Mouse (Mus musculus) hindbrain, embryonic 14.5 days (tissue): ENCODE results near the gene Faim2. TPM values are rescaled to one million over a fixed set of nuclear protein-coding genes. Genes with fewer than 3 reads are reported as not detected.
A peak's percentile ranks its signal among the peaks of the same experiment; 100 is the strongest.

ENCODE experiments used
- ATAC-seq: fragments of 200-750 bp; cut with Nextera tagmentation; 2 replicates; pipeline ENCODE4 v1.8.0; 2017; ENCODE audit warnings: moderate number of reproducible peaks, mild to moderate bottlenecking, moderate TSS enrichment, moderate library complexity; ENCODE audit not compliant: low FRiP score
- DNase-seq: peaks from one replicate; pipeline ENCODE4 v3.0.0-alpha.2; 2015; ENCODE audit warnings: low spot score
- H3K27ac ChIP-seq: fragments of 300-500 bp; sonication (generic); 2 replicates; pipeline ENCODE4 v1.5.1; 2014; ENCODE audit warnings: mild to moderate bottlenecking, moderate library complexity
- H3K27me3 ChIP-seq: fragments of 300-500 bp; sonication (generic); 2 replicates; pipeline ENCODE4 v1.6.1; 2014; ENCODE audit warnings: mild to moderate bottlenecking, low read length, mixed read lengths; ENCODE audit not compliant: control insufficient read depth, insufficient read depth
- H3K36me3 ChIP-seq: fragments of 300-500 bp; sonication (generic); replicated peaks from 2 replicates; pipeline ENCODE4 v1.6.1; 2014; ENCODE audit not compliant: control insufficient read depth, insufficient read depth
- H3K4me1 ChIP-seq: fragments of 300-500 bp; sonication (generic); replicated peaks from 2 replicates; pipeline ENCODE4 v1.6.1; 2014; ENCODE audit warnings: antibody characterized with exemption, low read length, mixed read lengths; ENCODE audit not compliant: control insufficient read depth, insufficient read depth
- H3K4me2 ChIP-seq: fragments of 300-500 bp; sonication (generic); replicated peaks from 2 replicates; pipeline ENCODE4 v1.6.1; 2014; ENCODE audit warnings: mild to moderate bottlenecking, moderate library complexity
- H3K4me3 ChIP-seq: fragments of 300-500 bp; sonication (generic); replicated peaks from 2 replicates; pipeline ENCODE4 v1.5.1; 2014; ENCODE audit warnings: mild to moderate bottlenecking, low read length
- H3K9ac ChIP-seq: fragments of 300-500 bp; sonication (generic); 2 replicates; pipeline ENCODE4 v1.6.1; 2014
- H3K9me3 ChIP-seq: fragments of 300-500 bp; sonication (generic); 2 replicates; pipeline ENCODE4 v1.6.1; 2016; ENCODE audit warnings: low read length; ENCODE audit not compliant: control insufficient read depth
- WGBS: fragments of 180-500 bp; shearing (Covaris S2); extraction: QIAGEN DNeasy Blood & Tissue Kit; methylation state at CpG from one replicate; pipeline ENCODE4 v1.1.7; 2014; 5-methylcytosine and 5-hydroxymethylcytosine counted together
- polyA plus RNA-seq: library from polyadenylated mRNA; unstranded; fragments of >200 nt; fragmentation: Nextera tagmentation; extraction: Ambion mirVana; gene quantifications from 2 replicates; pipeline ENCODE4 v1.2.1, GENCODE M21; 2014

Gene Faim2
- 32.0 and 44.4 TPM in 2 replicates for polyA plus RNA-seq

DNA sequence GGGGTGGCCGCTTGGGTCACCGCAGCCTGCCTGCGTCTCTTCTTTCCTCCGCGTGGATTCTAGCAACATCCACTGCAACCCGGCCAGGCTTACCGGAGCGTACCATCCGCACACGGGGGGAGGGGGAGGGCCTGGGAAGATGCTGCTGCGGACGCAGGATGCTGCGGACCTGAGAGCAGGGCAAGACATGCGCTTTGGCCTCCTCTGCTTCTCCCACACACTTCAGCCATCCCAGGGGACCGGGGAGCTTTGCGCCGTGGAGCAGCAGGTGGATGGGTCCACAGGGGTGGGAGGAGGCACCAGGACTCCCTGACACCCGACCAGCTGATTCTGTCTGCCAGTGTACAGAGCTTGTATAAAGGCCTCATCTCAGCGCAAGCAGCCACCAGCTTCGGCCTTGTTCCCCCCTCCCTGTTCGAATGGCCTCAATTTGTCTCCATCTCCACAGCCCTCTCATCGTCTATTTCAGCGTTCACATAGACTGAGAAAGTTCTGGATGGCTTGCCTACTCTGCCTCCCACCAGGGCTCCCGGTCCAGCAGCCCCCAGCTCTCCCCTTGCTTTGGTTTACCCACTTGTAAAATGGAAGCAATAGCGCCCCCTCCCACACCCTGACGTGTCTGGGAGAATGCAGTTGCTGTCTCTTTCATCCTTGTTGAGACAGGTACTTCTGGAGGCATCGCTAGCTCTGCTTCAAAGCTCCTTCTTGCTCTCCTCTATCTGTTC is at the start of gene Faim2:
Gene Faim2 (minus strand): TSS at position 537 of the 725 bp plus-strand sequence.
- no peaks in the 10 kb centered on the region for H3K27me3 ChIP-seq
- peak; percentile 69 for DNase-seq
- peaks cover 19% of the 10 kb centered on the region for H3K4me1 ChIP-seq
- peak within 1 kb of the TSS; percentile 61 for H3K4me2 ChIP-seq
- WGBS = 12% methylated on average over 23 of the region's 27 CpGs
- peak within 1 kb of the TSS; percentile 33 for H3K4me3 ChIP-seq
- H3K36me3 ChIP-seq = no peaks in the 10 kb centered on the region
- ATAC-seq = peak; percentile 70; the same call in 1 of the 2 replicates
- no peaks in the 10 kb centered on the region for H3K9me3 ChIP-seq
- peak within 1 kb of the TSS; percentile 77 for H3K27ac ChIP-seq
- H3K9ac ChIP-seq = peak within 1 kb of the TSS; percentile 64

DNA sequence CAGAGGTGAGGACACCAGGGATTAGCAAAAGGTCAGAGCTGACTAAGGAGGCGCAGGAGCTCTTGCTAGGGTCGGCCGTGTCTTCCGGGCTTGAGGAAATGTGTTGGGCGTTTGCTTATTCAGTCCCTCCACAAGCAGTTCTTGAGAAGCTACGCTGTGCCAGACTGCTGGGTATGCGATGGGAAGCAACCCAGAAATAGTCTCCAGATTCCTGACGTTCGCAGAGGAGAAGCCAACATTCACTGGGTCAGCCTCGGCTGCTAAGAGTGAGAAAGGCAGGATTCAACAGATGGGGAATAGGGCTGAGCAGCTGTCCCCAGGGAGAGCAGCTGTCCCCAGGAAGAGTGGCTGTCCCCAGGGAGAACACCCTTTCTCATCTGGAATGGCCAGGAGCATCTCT is 41.2 kb upstream of the Faim2 start:
- no peak for DNase-seq
- no peaks in the 10 kb centered on the region for H3K27me3 ChIP-seq
- WGBS = 90% methylated on average over 10 of the region's 10 CpGs
- H3K4me1 ChIP-seq = no peaks in the 10 kb centered on the region
- no peak overlapping the region for H3K9ac ChIP-seq
- no peak for ATAC-seq
- H3K4me3 ChIP-seq = no peak overlapping the region
- no peak overlapping the region for H3K27ac ChIP-seq
- H3K4me2 ChIP-seq = no peak overlapping the region
- no peaks in the 10 kb centered on the region for H3K9me3 ChIP-seq
- H3K36me3 ChIP-seq = no peaks in the 10 kb centered on the region

DNA sequence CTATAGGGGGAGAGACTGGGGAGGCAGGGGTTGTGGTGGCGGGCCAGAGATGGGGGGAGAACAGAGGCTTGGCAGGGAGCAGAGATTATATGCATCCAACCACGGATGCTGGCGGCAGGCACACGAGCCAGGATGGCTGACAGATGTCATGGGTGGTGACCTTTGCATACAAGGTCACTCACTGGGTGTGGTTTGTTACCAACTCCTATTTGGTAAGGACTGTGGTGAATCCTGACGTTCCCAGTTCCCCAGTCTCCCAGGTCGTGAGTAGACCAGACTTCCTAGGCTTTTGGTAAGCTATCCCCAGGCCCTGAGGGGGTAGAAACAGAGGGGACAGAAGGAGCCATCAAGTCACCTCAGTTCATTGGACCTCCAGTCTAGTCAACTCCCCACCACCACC is 40.7 kb upstream of the Faim2 start:
- Histone ChIP-seq H3K9me3 (no peaks in the 10 kb centered on the region), H3K9ac (no peak overlapping the region), H3K4me3 (no peak overlapping the region), H3K27ac (no peak overlapping the region), H3K27me3 (no peaks in the 10 kb centered on the region), H3K36me3 (no peaks in the 10 kb centered on the region), H3K4me2 (no peak overlapping the region), H3K4me1 (no peaks in the 10 kb centered on the region)
- ATAC-seq (no peak), DNase-seq (no peak)
- WGBS = 58% methylated on average over 6 of the region's 6 CpGs

DNA sequence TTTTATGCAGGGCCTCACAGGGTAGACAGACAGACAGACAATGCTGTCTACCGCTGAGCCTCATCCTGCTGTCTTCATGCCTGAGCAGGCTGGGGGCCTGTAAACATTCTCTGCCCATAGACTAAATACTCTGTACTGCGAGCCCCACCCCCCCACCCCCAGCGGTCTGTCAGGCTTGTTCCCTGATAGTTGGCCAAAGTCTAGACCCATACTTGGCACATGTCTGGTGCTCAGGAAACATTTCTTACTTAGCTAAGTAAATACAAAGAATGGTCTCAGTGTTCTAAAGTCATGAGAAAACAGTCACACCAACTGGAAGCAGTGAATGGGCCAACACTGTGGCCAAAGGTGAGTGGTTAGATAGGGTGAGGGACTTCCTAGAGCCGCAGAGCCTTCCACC is 39.4 kb upstream of the Faim2 start:
- ATAC-seq (no peak), DNase-seq (no peak)
- no peaks in the 10 kb centered on the region for H3K27me3 ChIP-seq
- H3K4me3 ChIP-seq = no peak overlapping the region
- H3K9me3 ChIP-seq = no peaks in the 10 kb centered on the region
- H3K9ac ChIP-seq = no peak overlapping the region
- H3K27ac ChIP-seq = no peak overlapping the region
- 66% methylated on average over 4 of the region's 4 CpGs for WGBS
- H3K36me3 ChIP-seq = no peaks in the 10 kb centered on the region
- no peaks in the 10 kb centered on the region for H3K4me1 ChIP-seq
- H3K4me2 ChIP-seq = no peak overlapping the region

DNA sequence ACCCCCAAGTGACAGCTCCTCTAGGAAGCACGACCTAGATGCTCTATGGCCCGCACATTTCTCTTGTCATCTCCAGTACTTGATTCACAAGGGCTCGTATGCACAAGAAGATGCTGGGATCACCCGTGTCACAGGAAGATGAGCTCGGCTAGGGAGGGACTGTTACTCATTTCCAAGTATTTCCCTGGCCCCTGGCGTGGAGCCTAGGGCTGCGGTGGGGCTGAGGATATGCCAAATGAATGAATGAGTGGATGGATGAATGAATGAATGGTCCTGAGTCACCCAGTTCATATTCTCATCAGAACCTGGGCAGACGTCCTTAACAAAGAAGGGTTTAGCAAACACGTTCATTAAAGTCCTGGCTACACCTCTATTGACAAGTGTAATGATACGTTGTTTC is 32.3 kb upstream of the Faim2 start:
- no peak overlapping the region for H3K9ac ChIP-seq
- H3K4me1 ChIP-seq = no peaks in the 10 kb centered on the region
- H3K4me2 ChIP-seq = no peak overlapping the region
- H3K27me3 ChIP-seq = no peaks in the 10 kb centered on the region
- no peaks in the 10 kb centered on the region for H3K36me3 ChIP-seq
- DNase-seq (no peak), ATAC-seq (no peak)
- H3K27ac ChIP-seq = no peak overlapping the region
- 81% methylated on average over 10 of the region's 10 CpGs for WGBS
- no peaks in the 10 kb centered on the region for H3K9me3 ChIP-seq
- H3K4me3 ChIP-seq = no peak overlapping the region

DNA sequence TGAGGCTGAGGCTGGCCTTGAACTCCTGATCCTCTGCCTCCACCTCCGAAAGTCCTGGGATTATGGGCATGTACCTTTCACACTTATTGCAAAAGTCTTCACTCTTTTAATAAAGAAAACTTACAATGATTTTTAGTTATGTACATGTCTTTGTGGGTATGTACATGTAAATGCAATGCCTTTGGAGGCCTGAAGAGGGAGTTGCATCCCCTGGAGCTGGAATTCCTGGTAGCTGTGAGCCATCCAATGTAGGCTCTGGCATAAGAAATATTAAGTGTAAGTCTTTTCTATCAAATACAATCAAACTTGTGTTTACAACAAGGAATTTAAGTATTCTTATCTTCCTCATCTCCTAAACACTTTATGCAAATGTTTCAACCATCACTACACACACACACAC is 31.0 kb upstream of the Faim2 start:
- H3K4me3 ChIP-seq = no peak overlapping the region
- no peaks in the 10 kb centered on the region for H3K9me3 ChIP-seq
- DNase-seq (no peak), ATAC-seq (no peak)
- H3K27ac ChIP-seq = no peak overlapping the region
- H3K4me2 ChIP-seq = no peak overlapping the region
- no peaks in the 10 kb centered on the region for H3K4me1 ChIP-seq
- no peaks in the 10 kb centered on the region for H3K36me3 ChIP-seq
- H3K27me3 ChIP-seq = no peaks in the 10 kb centered on the region
- 93% methylated on average over 1 of the region's 1 CpGs for WGBS
- no peak overlapping the region for H3K9ac ChIP-seq

DNA sequence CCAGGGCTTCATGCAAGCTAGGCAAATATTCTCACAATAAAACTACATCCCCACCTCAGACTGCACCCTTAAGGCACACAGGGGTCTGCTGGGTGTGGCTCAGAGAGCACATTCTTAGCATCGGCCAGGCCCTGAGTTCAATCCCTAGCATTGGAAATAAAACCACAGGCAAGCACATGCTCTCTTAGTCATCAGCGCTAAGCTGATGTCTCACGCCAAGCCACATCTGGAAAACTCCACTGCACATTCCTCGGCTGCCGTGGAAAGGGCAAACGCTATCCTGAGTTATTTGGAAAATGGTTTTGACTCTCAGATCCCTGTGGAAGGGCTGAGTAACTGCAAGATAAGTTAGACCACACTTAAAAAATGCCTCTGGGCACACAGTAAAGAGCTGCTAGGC is 25.8 kb upstream of the Faim2 start:
- Histone ChIP-seq H3K4me1 (no peaks in the 10 kb centered on the region), H3K9ac (no peak overlapping the region), H3K4me2 (no peak overlapping the region), H3K36me3 (no peaks in the 10 kb centered on the region), H3K9me3 (no peaks in the 10 kb centered on the region), H3K4me3 (no peak overlapping the region), H3K27ac (no peak overlapping the region), H3K27me3 (no peaks in the 10 kb centered on the region)
- no peak for ATAC-seq
- 77% methylated on average over 6 of the region's 6 CpGs for WGBS
- DNase-seq = no peak

DNA sequence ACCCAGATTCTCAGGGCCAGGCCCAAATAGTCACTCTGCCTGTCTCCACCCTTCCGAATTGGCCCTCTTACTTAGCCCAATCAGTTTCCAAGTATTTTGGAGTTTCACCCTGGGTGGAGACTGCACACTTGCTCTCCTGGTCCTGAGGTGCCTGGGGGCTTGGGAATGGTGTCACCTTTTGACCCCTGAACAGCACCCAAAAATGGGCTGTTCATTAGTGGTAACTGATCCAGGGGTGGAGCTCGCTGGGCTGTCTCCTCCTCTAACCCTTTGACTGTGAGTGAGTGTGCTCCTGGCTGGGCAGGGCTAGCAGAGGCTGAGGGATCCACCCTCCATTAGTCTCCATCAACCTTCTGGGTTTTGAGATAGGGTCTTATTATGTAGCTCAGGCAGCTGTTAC is 21.9 kb upstream of the Faim2 start:
- H3K27me3 ChIP-seq = no peaks in the 10 kb centered on the region
- 59% methylated on average over 2 of the region's 2 CpGs for WGBS
- no peaks in the 10 kb centered on the region for H3K9me3 ChIP-seq
- no peak overlapping the region for H3K4me2 ChIP-seq
- no peak overlapping the region for H3K27ac ChIP-seq
- H3K4me3 ChIP-seq = no peak overlapping the region
- no peak for DNase-seq
- no peak overlapping the region for H3K9ac ChIP-seq
- ATAC-seq = no peak
- H3K36me3 ChIP-seq = no peaks in the 10 kb centered on the region
- H3K4me1 ChIP-seq = peaks cover 6% of the 10 kb centered on the region; the same call in 1 of the 2 replicates

DNA sequence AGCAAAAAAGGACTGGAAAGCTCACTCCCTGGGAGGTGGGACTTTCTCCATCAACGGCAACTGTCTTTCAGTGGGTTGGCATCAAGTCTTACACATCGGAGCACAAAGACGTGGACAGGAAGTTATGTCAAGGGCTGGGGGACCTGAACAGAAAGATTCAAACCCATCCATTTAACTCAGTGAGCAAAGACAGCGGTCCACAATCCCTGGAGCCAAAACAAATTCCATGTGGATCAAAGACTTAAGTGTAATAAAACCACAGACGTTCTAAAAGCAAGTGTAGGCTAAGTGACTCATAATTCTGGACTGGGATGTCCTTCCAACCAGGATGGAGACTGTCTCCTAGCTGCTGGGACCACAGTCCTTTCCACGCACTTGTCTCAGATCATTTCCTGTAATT is 19.8 kb upstream of the Faim2 start:
- H3K9me3 ChIP-seq = no peaks in the 10 kb centered on the region
- H3K4me3 ChIP-seq = no peak overlapping the region
- 82% methylated on average over 6 of the region's 6 CpGs for whole genome bisulfite sequencing
- no peak overlapping the region for H3K27ac ChIP-seq
- H3K9ac ChIP-seq = no peak overlapping the region
- H3K36me3 ChIP-seq = no peaks in the 10 kb centered on the region
- H3K27me3 ChIP-seq = no peaks in the 10 kb centered on the region
- no peak overlapping the region for H3K4me2 ChIP-seq
- peaks cover 6% of the 10 kb centered on the region; the same call in 1 of the 2 replicates for H3K4me1 ChIP-seq
- ATAC-seq (no peak), DNase-seq (no peak)

DNA sequence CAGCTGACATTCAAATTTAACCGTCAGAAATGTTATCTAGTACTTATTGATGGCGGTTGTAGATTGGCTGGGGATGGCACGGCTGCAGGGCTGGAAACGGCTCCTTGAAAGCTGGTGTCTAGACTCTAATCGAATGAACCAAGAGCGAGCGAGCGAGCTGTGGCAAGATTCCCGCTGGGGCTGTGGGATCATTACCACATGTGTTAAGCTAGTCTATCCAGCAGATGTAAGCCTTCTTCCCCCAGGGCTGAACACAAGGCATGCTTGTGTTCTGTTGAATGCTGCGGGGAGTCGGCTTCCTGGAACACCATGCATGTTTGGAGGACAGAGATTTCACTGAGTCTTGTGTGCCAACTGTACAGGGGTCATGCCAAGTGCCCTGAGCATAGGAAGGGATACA is 18.6 kb upstream of the Faim2 start:
- no peaks in the 10 kb centered on the region for H3K9me3 ChIP-seq
- no peaks in the 10 kb centered on the region for H3K27me3 ChIP-seq
- H3K36me3 ChIP-seq = no peaks in the 10 kb centered on the region
- H3K9ac ChIP-seq = no peak overlapping the region
- WGBS = 60% methylated on average over 11 of the region's 11 CpGs
- H3K4me2 ChIP-seq = no peak overlapping the region
- ATAC-seq = no peak
- DNase-seq = peak; percentile 52
- peak overlapping the region; percentile 32; the same call in 1 of the 2 replicates for H3K27ac ChIP-seq
- H3K4me1 ChIP-seq = peaks cover 6% of the 10 kb centered on the region; the same call in 1 of the 2 replicates
- no peak overlapping the region for H3K4me3 ChIP-seq
